In genomic region chr4:126051617-126052016, GRCm38 (mm10) we compare ENCODE assay signal across 14 mouse cellular contexts. TPM values are rescaled to one million over a fixed set of nuclear protein-coding genes. Genes with fewer than 3 reads are reported as not detected.
DNase-seq lines count a peak whose midpoint lies in the region; ATAC-seq lines count a peak whose summit lies in the region.
"Had no signal": no experiment of that assay in that cellular context is flagged by ENCODE, and none has a peak within 500 bp of the region (broad histone marks: within the 10 kb centered on the region; RNA-seq: fewer than 3 reads in every experiment).

No protein-coding gene starts in this region.

- no peaks in the 10 kb centered on the region for H3K27me3 ChIP-seq in heart, embryonic 11.5 days (ENCODE audit: control insufficient read depth, insufficient read depth, low read length)
- H3K27me3 ChIP-seq in midbrain, embryonic 15.5 days (replicated peaks): no peaks in the 10 kb centered on the region
- H3K27me3 ChIP-seq: megakaryocyte, embryonic 14.5 days; neural tube, embryonic 13.5 days had no signal

- H3K4me3 ChIP-seq in heart, embryonic 11.5 days (ENCODE audit: low read depth, low read length): no peak overlapping the region
- H3K4me3 ChIP-seq in midbrain, embryonic 15.5 days: no peak overlapping the region
- H3K4me3 ChIP-seq: erythroblast, embryonic 14.5 days; megakaryocyte, embryonic 14.5 days; neural tube, embryonic 13.5 days had no signal

- no peak overlapping the region for H3K9ac ChIP-seq in heart, embryonic 11.5 days (ENCODE audit: low read depth, low read length)
- H3K9ac ChIP-seq in midbrain, embryonic 15.5 days: no peak overlapping the region
- H3K9ac ChIP-seq: neural tube, embryonic 13.5 days had no signal

- ATAC-seq in heart, embryonic 11.5 days (replicated peaks; ENCODE audit: insufficient number of reproducible peaks, low FRiP score, low TSS enrichment): no peak
- ATAC-seq in midbrain, embryonic 15.5 days (replicated peaks): no peak
- ATAC-seq: intestine, embryonic 16.5 days had no signal

- H3K9me3 ChIP-seq in heart, embryonic 11.5 days (replicated peaks; ENCODE audit: control insufficient read depth, low read length): no peaks in the 10 kb centered on the region
- H3K9me3 ChIP-seq in midbrain, embryonic 15.5 days: no peaks in the 10 kb centered on the region
- H3K9me3 ChIP-seq: megakaryocyte, embryonic 14.5 days; neural tube, embryonic 13.5 days had no signal

- DNase-seq in heart, adult 18-20 months: peak; percentile 26 to 51
- peak; percentile 30 to 34 for DNase-seq in frontal cortex, postnatal 14 days (ENCODE audit: low spot score in 2 of 2)
- DNase-seq in layer of hippocampus, postnatal 36 days: peak; percentile 63
- peak; percentile 69 to 88 for DNase-seq in lung, postnatal 4 days
- no peak for DNase-seq in B cell, adult 2 months
- no peak for DNase-seq in urinary bladder, postnatal 25 days (ENCODE audit: low spot score)
- DNase-seq: cerebellum, postnatal 25 days had no signal

- H3K4me1 ChIP-seq in heart, embryonic 11.5 days (ENCODE audit: control insufficient read depth, insufficient read depth, low read length): peaks cover 7% of the 10 kb centered on the region
- peaks cover 13% of the 10 kb centered on the region for H3K4me1 ChIP-seq in midbrain, embryonic 15.5 days

- WGBS in heart, embryonic 11.5 days (ENCODE audit: insufficient replicate concordance): 78% methylated on average over 7 of the region's 7 CpGs
- WGBS in midbrain, embryonic 15.5 days: 83% methylated on average over 7 of the region's 7 CpGs

- peaks cover 14% of the 10 kb centered on the region for H3K36me3 ChIP-seq in heart, embryonic 11.5 days (ENCODE audit: control insufficient read depth, insufficient read depth, low read length)
- H3K36me3 ChIP-seq in midbrain, embryonic 15.5 days (replicated peaks): peaks cover 40% of the 10 kb centered on the region

- no peak overlapping the region for H3K4me2 ChIP-seq in heart, embryonic 11.5 days
- no peak overlapping the region for H3K4me2 ChIP-seq in midbrain, embryonic 15.5 days
- H3K4me2 ChIP-seq: neural tube, embryonic 13.5 days had no signal

- H3K27ac ChIP-seq in heart, embryonic 11.5 days (ENCODE audit: low read depth, low read length): no peak overlapping the region
- H3K27ac ChIP-seq in midbrain, embryonic 15.5 days: no peak overlapping the region
- H3K27ac ChIP-seq: neural tube, embryonic 13.5 days had no signal

RNA-seq across cellular contexts. Expression of gene Mrps15, which starts 4.9 kb away (rescaled TPM):
- 10 to 100 TPM; 78.7 to 80.8 TPM for total RNA-seq in heart, adult 18-20 months (2021)
- 136 and 155 TPM in 2 replicates for polyA plus RNA-seq in heart, embryonic 11.5 days (2014; fragmentation: Nextera tagmentation; extraction: Ambion mirVana)
- total RNA-seq in layer of hippocampus, postnatal 36 days (2021): 10 to 100 TPM; 44.1 to 44.9 TPM
- 130 and 131 TPM in 2 replicates for polyA plus RNA-seq in midbrain, embryonic 15.5 days (2015; fragmentation: Nextera tagmentation; extraction: Ambion mirVana)

RNA-seq across cellular contexts. Expression of gene Oscp1, which starts 6.7 kb away (rescaled TPM):
- total RNA-seq in heart, adult 18-20 months (2021): 1 to 10 TPM; 2.3 to 2.4 TPM
- polyA plus RNA-seq in heart, embryonic 11.5 days (2014; fragmentation: Nextera tagmentation; extraction: Ambion mirVana): 5.3 TPM in 2 replicates
- total RNA-seq in layer of hippocampus, postnatal 36 days (2021): 10 to 100 TPM; 42.1 to 48.0 TPM
- polyA plus RNA-seq in midbrain, embryonic 15.5 days (2015; fragmentation: Nextera tagmentation; extraction: Ambion mirVana): 43.7 and 47.7 TPM in 2 replicates
- polyA plus RNA-seq: erythroblast, embryonic 14.5 days had no signal

RNA-seq across cellular contexts. Expression of gene Csf3r, which starts 27.3 kb away (rescaled TPM):
- total RNA-seq in heart, adult 18-20 months (2021): under 1 TPM; 0.62 TPM
- polyA plus RNA-seq in heart, embryonic 11.5 days (2014; fragmentation: Nextera tagmentation; extraction: Ambion mirVana): 0.33 and 0.70 TPM in 2 replicates
- 1 to 10 TPM; 4.4 to 4.5 TPM for total RNA-seq in layer of hippocampus, postnatal 36 days (2021)
- polyA plus RNA-seq in midbrain, embryonic 15.5 days (2015; fragmentation: Nextera tagmentation; extraction: Ambion mirVana): 0.60 and 0.74 TPM in 2 replicates
- polyA plus RNA-seq: C2C12 had no signal

RNA-seq across cellular contexts. Expression of gene Lsm10, which starts 44.8 kb away (rescaled TPM):
- total RNA-seq in heart, adult 18-20 months (2021): 10 to 100 TPM; 13.3 to 15.3 TPM
- 42.8 and 44.5 TPM in 2 replicates for polyA plus RNA-seq in heart, embryonic 11.5 days (2014; fragmentation: Nextera tagmentation; extraction: Ambion mirVana)
- 10 to 100 TPM; 16.5 to 18.1 TPM for total RNA-seq in layer of hippocampus, postnatal 36 days (2021)
- polyA plus RNA-seq in midbrain, embryonic 15.5 days (2015; fragmentation: Nextera tagmentation; extraction: Ambion mirVana): 48.7 and 53.0 TPM in 2 replicates

RNA-seq across cellular contexts. Expression of gene Stk40, which starts 52.1 kb away (rescaled TPM):
- total RNA-seq in heart, adult 18-20 months (2021): 10 to 100 TPM; 41.4 to 52.6 TPM
- 18.5 and 23.2 TPM in 2 replicates for polyA plus RNA-seq in heart, embryonic 11.5 days (2014; fragmentation: Nextera tagmentation; extraction: Ambion mirVana)
- total RNA-seq in layer of hippocampus, postnatal 36 days (2021): 10 to 100 TPM; 28.5 to 29.0 TPM
- polyA plus RNA-seq in midbrain, embryonic 15.5 days (2015; fragmentation: Nextera tagmentation; extraction: Ambion mirVana): 34.4 and 35.2 TPM in 2 replicates

Comparison
In these comparisons a context has a peak if more than half of its experiments do, and no peak if none do; other contexts are left out.
1. DNase-seq: peak in heart, adult 18-20 months (2 of 2), frontal cortex, postnatal 14 days (2 of 2), layer of hippocampus, postnatal 36 days (2 of 2) and lung, postnatal 4 days (2 of 2); none in B cell, adult 2 months (0 of 2) and urinary bladder, postnatal 25 days (single experiment).
2. RNA of gene Oscp1, which starts 6.7 kb away (total RNA-seq): 42.1 to 48.0 TPM in layer of hippocampus, postnatal 36 days; 2.3 to 2.4 TPM in heart, adult 18-20 months; every median in the first group is over 10 times any median in the second.